Comparison of ENCODE assay signal across 8 mouse cellular contexts in genomic region chr7:100493117-100493483, GRCm38 (mm10). TPM values are rescaled to one million over a fixed set of nuclear protein-coding genes. Genes with fewer than 3 reads are reported as not detected.
A peak's percentile ranks its signal among the peaks of the same experiment; 100 is the strongest.
DNase-seq lines count a peak whose midpoint lies in the region; ATAC-seq and TF ChIP-seq lines count a peak whose summit lies in the region.

Gene Ucp2 (plus strand): TSS chr7:100493337.

- no peak for TF ChIP-seq EP300 in stomach, postnatal 0 days (optimal IDR thresholded peaks at IDR 0.05)

- H3K9ac ChIP-seq in forebrain, embryonic 11.5 days (ENCODE audit: low read length), result peak within 1 kb of the TSS; percentile 60
- H3K9ac ChIP-seq in liver, embryonic 15.5 days, result peak within 1 kb of the TSS; percentile 90
- H3K9ac ChIP-seq in stomach, postnatal 0 days (ENCODE audit: low read length), result peak within 1 kb of the TSS; percentile 72

- H3K27ac ChIP-seq in forebrain, embryonic 11.5 days (ENCODE audit: low read depth, low read length), result no peak within 1 kb of the TSS
- H3K27ac ChIP-seq in liver, embryonic 15.5 days (replicated peaks), result peak within 1 kb of the TSS; percentile 93
- H3K27ac ChIP-seq in stomach, postnatal 0 days (replicated peaks), result peak within 1 kb of the TSS; percentile 88

- no peak for TF ChIP-seq CTCF in C2C12 (IDR thresholded peaks at IDR 0.05; ENCODE audit: control insufficient read depth, insufficient read depth, insufficient read length)
- TF ChIP-seq CTCF in stomach, postnatal 0 days (IDR thresholded peaks at IDR 0.05; ENCODE audit: low read depth), result no peak

- 1% methylated on average over 27 of the region's 27 CpGs for WGBS in forebrain, embryonic 11.5 days
- whole genome bisulfite sequencing in liver, embryonic 15.5 days (ENCODE audit: insufficient replicate concordance), result 0% methylated on average over 27 of the region's 27 CpGs
- 2% methylated on average over 25 of the region's 27 CpGs for WGBS in stomach, postnatal 0 days

- no peaks in the 10 kb centered on the region for H3K79me3 ChIP-seq in C2C12 (ENCODE audit: low read depth)

- peak within 1 kb of the TSS; percentile 52 for H3ac ChIP-seq in C2C12 (ENCODE audit: control insufficient read depth, insufficient read length, low read depth)

- no peak within 1 kb of the TSS for H3K4me3 ChIP-seq in C2C12 (ENCODE audit: insufficient read depth, poor library complexity, severe bottlenecking)
- H3K4me3 ChIP-seq in forebrain, embryonic 11.5 days (ENCODE audit: low read depth, low read length), result peak within 1 kb of the TSS; percentile 39
- H3K4me3 ChIP-seq in liver, embryonic 15.5 days (replicated peaks), result peak within 1 kb of the TSS; percentile 79
- peak within 1 kb of the TSS; percentile 55 for H3K4me3 ChIP-seq in stomach, postnatal 0 days (ENCODE audit: low read depth, low read length)

- no peaks in the 10 kb centered on the region for H3K9me3 ChIP-seq in forebrain, embryonic 11.5 days (ENCODE audit: control insufficient read depth, low read length)
- H3K9me3 ChIP-seq in liver, embryonic 15.5 days (replicated peaks), result no peaks in the 10 kb centered on the region
- no peaks in the 10 kb centered on the region for H3K9me3 ChIP-seq in stomach, postnatal 0 days (ENCODE audit: control insufficient read depth, low read length)

- peaks cover 14% of the 10 kb centered on the region; the same call in 1 of the 2 replicates for H3K4me1 ChIP-seq in forebrain, embryonic 11.5 days (replicated peaks; ENCODE audit: control insufficient read depth, insufficient read depth, low read length)
- H3K4me1 ChIP-seq in liver, embryonic 15.5 days (replicated peaks), result peaks cover 54% of the 10 kb centered on the region
- H3K4me1 ChIP-seq in stomach, postnatal 0 days (replicated peaks; ENCODE audit: control insufficient read depth, insufficient read depth), result peaks cover 7% of the 10 kb centered on the region

- H3K4me2 ChIP-seq in forebrain, embryonic 11.5 days (ENCODE audit: low read depth, low read length, severe bottlenecking), result peak within 1 kb of the TSS; percentile 78
- peak within 1 kb of the TSS; percentile 93 for H3K4me2 ChIP-seq in liver, embryonic 15.5 days
- peak within 1 kb of the TSS; percentile 78 for H3K4me2 ChIP-seq in stomach, postnatal 0 days (replicated peaks; ENCODE audit: low read depth)

- peak; percentile 70 for ATAC-seq in forebrain, embryonic 11.5 days (replicated peaks; ENCODE audit: low FRiP score)
- ATAC-seq in liver, embryonic 15.5 days (ENCODE audit: insufficient read depth), result peak; percentile 84
- ATAC-seq in stomach, postnatal 0 days (ENCODE audit: low FRiP score, low TSS enrichment), result peak; percentile 73

- DNase-seq in adrenal gland, postnatal 10 days, result peak; percentile 92
- peak; percentile 86 for DNase-seq in forebrain, embryonic 11.5 days (ENCODE audit: low spot score)
- peak; percentile 89 to 91 for DNase-seq in heart, postnatal 10 days
- peak; percentile 91 to 94 for DNase-seq in kidney, postnatal 4 days
- peak; percentile 84 for DNase-seq in neural tube, embryonic 10.5 days (ENCODE audit: extremely low spot score, low spot score)
- DNase-seq in stomach, postnatal 0 days (ENCODE audit: low spot score), result peak; percentile 95

- no peaks in the 10 kb centered on the region for H3K27me3 ChIP-seq in C2C12 (ENCODE audit: control insufficient read depth, insufficient read depth, insufficient read length)
- no peaks in the 10 kb centered on the region for H3K27me3 ChIP-seq in forebrain, embryonic 11.5 days (ENCODE audit: control insufficient read depth, insufficient read depth, low read length)
- no peaks in the 10 kb centered on the region for H3K27me3 ChIP-seq in liver, embryonic 15.5 days
- H3K27me3 ChIP-seq in stomach, postnatal 0 days (ENCODE audit: control insufficient read depth, insufficient read depth, low read length), result no peaks in the 10 kb centered on the region

- intact Hi-C loops in heart, postnatal 10 days (cut with DNase I), result loop anchor here (1.0 kb wide), 1 partner anchor 64 kb away; no protein-coding TSS in a partner anchor

- no peaks in the 10 kb centered on the region for H3K79me2 ChIP-seq in C2C12 (ENCODE audit: control insufficient read depth, insufficient read depth)

- no peaks in the 10 kb centered on the region for H3K36me3 ChIP-seq in C2C12 (ENCODE audit: control insufficient read depth, insufficient read depth)
- no peaks in the 10 kb centered on the region for H3K36me3 ChIP-seq in forebrain, embryonic 11.5 days (ENCODE audit: control insufficient read depth, insufficient read depth, low read length)
- H3K36me3 ChIP-seq in liver, embryonic 15.5 days (replicated peaks), result peaks cover 42% of the 10 kb centered on the region
- peaks cover 10% of the 10 kb centered on the region; the same call in 1 of the 2 replicates for H3K36me3 ChIP-seq in stomach, postnatal 0 days (ENCODE audit: control insufficient read depth, insufficient read depth, low read length)

TF ChIP-seq in C2C12, 6 proteins besides CTCF, POLR2A, EP300 and RAD21:
- TF ChIP-seq MYOG (IDR thresholded peaks at IDR 0.05; ENCODE audit: control insufficient read depth, extremely low read depth, insufficient read length) (no peak), CEBPB (IDR thresholded peaks at IDR 0.05; ENCODE audit: low read depth) (no peak), MAX (IDR thresholded peaks at IDR 0.05) (no peak), FOSL1 (IDR thresholded peaks at IDR 0.05; ENCODE audit: insufficient read depth, low read length, poor library complexity, severe bottlenecking) (no peak), MYOD1 (IDR thresholded peaks at IDR 0.05; ENCODE audit: control insufficient read depth, insufficient read length, low read depth) (no peak), USF1 (IDR thresholded peaks at IDR 0.05; ENCODE audit: low read depth) (no peak)
TF ChIP-seq in C2C12: peak in this region for 0.

RNA-seq across cellular contexts. Expression of gene Ucp2, which starts in this region (rescaled TPM):
- polyA plus RNA-seq in C2C12 (2012; fragmentation: generic; extraction: Trizol), result 92.5 TPM
- total RNA-seq in adrenal gland, postnatal 10 days (2021), result 100 to 1,000 TPM; 482 to 541 TPM
- 79.7 and 90.4 TPM in 2 replicates for polyA plus RNA-seq in forebrain, embryonic 11.5 days (2014; fragmentation: Nextera tagmentation; extraction: Ambion mirVana)
- 100 to 1,000 TPM; 835 to 891 TPM for total RNA-seq in heart, postnatal 10 days (2021)
- 734 and 787 TPM in 2 replicates for polyA plus RNA-seq in liver, embryonic 15.5 days (2015; fragmentation: Nextera tagmentation; extraction: Ambion mirVana)
- 618 and 662 TPM in 2 replicates for polyA plus RNA-seq in stomach, postnatal 0 days (2015; fragmentation: Nextera tagmentation; extraction: Ambion mirVana)
